Comparison of ENCODE assay signal across 14 mouse cellular contexts in the genomic region with DNA sequence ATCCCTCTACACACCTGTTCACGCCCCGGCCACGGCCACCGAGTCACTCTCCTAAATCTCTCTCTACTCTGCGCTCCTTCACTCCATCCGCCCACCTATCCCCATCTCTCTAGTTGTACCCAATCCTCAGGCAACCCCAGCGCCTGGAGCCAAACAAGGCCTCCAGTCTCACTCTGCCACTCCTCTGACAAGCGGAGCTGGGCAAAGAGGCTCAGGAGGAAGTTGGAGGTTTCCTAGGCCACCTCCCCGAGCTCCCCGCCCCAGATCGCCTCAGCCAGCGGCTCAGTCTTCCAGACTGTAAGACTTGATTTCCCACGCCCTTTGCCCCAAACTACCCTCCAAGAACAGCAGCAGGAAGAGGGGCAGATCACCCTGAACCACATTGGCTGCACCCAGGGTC. TPM values are rescaled to one million over a fixed set of nuclear protein-coding genes. Genes with fewer than 3 reads are reported as not detected.
DNase-seq lines count a peak whose midpoint lies in the region; ATAC-seq and TF ChIP-seq lines count a peak whose summit lies in the region.
"Had no signal": no experiment of that assay in that cellular context is flagged by ENCODE, and none has a peak within 500 bp of the region (broad histone marks: within the 10 kb centered on the region; RNA-seq: fewer than 3 reads in every experiment).

No protein-coding gene starts in this region.

- no peaks in the 10 kb centered on the region for H3K36me3 ChIP-seq in liver, postnatal 0 days (replicated peaks; ENCODE audit: insufficient read depth, low read length)
- no peaks in the 10 kb centered on the region for H3K36me3 ChIP-seq in liver, embryonic 11.5 days (ENCODE audit: control insufficient read depth, insufficient read depth, low read length)
- H3K36me3 ChIP-seq in limb, embryonic 10.5 days: no peaks in the 10 kb centered on the region
- no peaks in the 10 kb centered on the region for H3K36me3 ChIP-seq in forebrain, embryonic 11.5 days (ENCODE audit: control insufficient read depth, insufficient read depth, low read length)
- H3K36me3 ChIP-seq: embryonic facial prominence, embryonic 15.5 days; liver, embryonic 15.5 days; midbrain, embryonic 12.5 days had no signal

- H3K27me3 ChIP-seq in liver, postnatal 0 days (ENCODE audit: insufficient read depth, low read length): peaks cover 27% of the 10 kb centered on the region
- H3K27me3 ChIP-seq in liver, embryonic 11.5 days (replicated peaks; ENCODE audit: control insufficient read depth, insufficient read depth, low read length): peaks cover 44% of the 10 kb centered on the region
- H3K27me3 ChIP-seq in limb, embryonic 10.5 days (ENCODE audit: low read depth, poor library complexity, severe bottlenecking): peaks cover 76% of the 10 kb centered on the region
- H3K27me3 ChIP-seq in forebrain, embryonic 11.5 days (ENCODE audit: control insufficient read depth, insufficient read depth, low read length): peaks cover 25% of the 10 kb centered on the region

- H3K27ac ChIP-seq in liver, postnatal 0 days (ENCODE audit: low read depth): 0 out of 2 replicates have a peak overlapping the region, but pooled peaks have one; percentile 11
- no peak overlapping the region for H3K27ac ChIP-seq in liver, embryonic 11.5 days (ENCODE audit: low read depth, low read length)
- no peak overlapping the region for H3K27ac ChIP-seq in limb, embryonic 10.5 days
- no peak overlapping the region for H3K27ac ChIP-seq in forebrain, embryonic 11.5 days (ENCODE audit: low read depth, low read length)
- H3K27ac ChIP-seq: embryonic facial prominence, embryonic 15.5 days; liver, embryonic 15.5 days; midbrain, embryonic 12.5 days had no signal

- ATAC-seq in liver, postnatal 0 days: no peak
- no peak for ATAC-seq in liver, embryonic 11.5 days (replicated peaks; ENCODE audit: low FRiP score)
- no peak for ATAC-seq in forebrain, embryonic 11.5 days (replicated peaks; ENCODE audit: low FRiP score)

- no peak overlapping the region for H3K9ac ChIP-seq in liver, postnatal 0 days (replicated peaks)
- no peak overlapping the region for H3K9ac ChIP-seq in liver, embryonic 11.5 days (ENCODE audit: low read depth, low read length)
- no peak overlapping the region for H3K9ac ChIP-seq in forebrain, embryonic 11.5 days (ENCODE audit: low read length)
- H3K9ac ChIP-seq: embryonic facial prominence, embryonic 15.5 days; liver, embryonic 15.5 days; midbrain, embryonic 12.5 days had no signal

- H3K4me1 ChIP-seq in liver, postnatal 0 days (ENCODE audit: insufficient read depth): peaks cover 21% of the 10 kb centered on the region
- H3K4me1 ChIP-seq in liver, embryonic 11.5 days (replicated peaks; ENCODE audit: control insufficient read depth, insufficient read depth, low read length): peaks cover 14% of the 10 kb centered on the region
- peaks cover 29% of the 10 kb centered on the region for H3K4me1 ChIP-seq in limb, embryonic 10.5 days
- H3K4me1 ChIP-seq in forebrain, embryonic 11.5 days (replicated peaks; ENCODE audit: control insufficient read depth, insufficient read depth, low read length): peaks cover 6% of the 10 kb centered on the region; the same call in 1 of the 2 replicates

- H3K9me3 ChIP-seq in liver, postnatal 0 days (ENCODE audit: low read length): no peaks in the 10 kb centered on the region
- no peaks in the 10 kb centered on the region for H3K9me3 ChIP-seq in liver, embryonic 11.5 days (ENCODE audit: control insufficient read depth, low read length)
- no peaks in the 10 kb centered on the region for H3K9me3 ChIP-seq in limb, embryonic 10.5 days (replicated peaks)
- H3K9me3 ChIP-seq in forebrain, embryonic 11.5 days (ENCODE audit: control insufficient read depth, low read length): no peaks in the 10 kb centered on the region
- H3K9me3 ChIP-seq: embryonic facial prominence, embryonic 15.5 days; liver, embryonic 15.5 days; midbrain, embryonic 12.5 days had no signal

- no peak overlapping the region for H3K4me2 ChIP-seq in liver, postnatal 0 days (ENCODE audit: low read depth, low read length)
- no peak overlapping the region for H3K4me2 ChIP-seq in liver, embryonic 11.5 days
- H3K4me2 ChIP-seq in forebrain, embryonic 11.5 days (ENCODE audit: low read depth, low read length, severe bottlenecking): no peak overlapping the region
- H3K4me2 ChIP-seq: embryonic facial prominence, embryonic 15.5 days; liver, embryonic 15.5 days; midbrain, embryonic 12.5 days had no signal

- no peak overlapping the region for H3K4me3 ChIP-seq in liver, postnatal 0 days (ENCODE audit: low read depth, low read length)
- no peak overlapping the region for H3K4me3 ChIP-seq in liver, embryonic 11.5 days (ENCODE audit: low read depth, low read length)
- H3K4me3 ChIP-seq in limb, embryonic 10.5 days: no peak overlapping the region
- H3K4me3 ChIP-seq in forebrain, embryonic 11.5 days (ENCODE audit: low read depth, low read length): no peak overlapping the region
- H3K4me3 ChIP-seq: embryonic facial prominence, embryonic 15.5 days; liver, embryonic 15.5 days; midbrain, embryonic 12.5 days had no signal

- TF ChIP-seq CTCF in liver, postnatal 0 days (IDR thresholded peaks at IDR 0.05; ENCODE audit: low read depth): no peak

- no peak for TF ChIP-seq EP300 in liver, postnatal 0 days (IDR thresholded peaks at IDR 0.05; ENCODE audit: low read depth)

- DNase-seq in liver, postnatal 0 days: no peak
- no peak for DNase-seq in liver, embryonic 11.5 days (ENCODE audit: low spot score)
- DNase-seq in T-cell, adult 2 months (ENCODE audit: low spot score): peak; percentile 62
- DNase-seq in limb, embryonic 10.5 days (ENCODE audit: low spot score): peak; percentile 49
- peak; percentile 59 to 61 for DNase-seq in thymus, postnatal 10 days (ENCODE audit: low spot score in 2 of 2)
- no peak for DNase-seq in frontal cortex, postnatal 10 days (ENCODE audit: low spot score in 2 of 2)
- DNase-seq in spleen, adult 12 weeks (ENCODE audit: low spot score): no peak
- no peak for DNase-seq in forebrain, embryonic 11.5 days (ENCODE audit: low spot score)
- DNase-seq: adrenal gland, adult 2 months; cerebellum, adult 9-11 months; kidney, adult 9 months had no signal

- 44% methylated on average over 13 of the region's 13 CpGs for WGBS in liver, postnatal 0 days (ENCODE audit: insufficient replicate concordance)
- 33% methylated on average over 13 of the region's 13 CpGs for WGBS in liver, embryonic 11.5 days
- WGBS in limb, embryonic 10.5 days: 43% methylated on average over 13 of the region's 13 CpGs
- WGBS in forebrain, embryonic 11.5 days: 62% methylated on average over 13 of the region's 13 CpGs

RNA-seq across cellular contexts. Expression of a gene that starts 2.7 kb away (rescaled TPM):
- 0.26 and 0.34 TPM in 2 replicates for polyA plus RNA-seq in liver, postnatal 0 days (2015; fragmentation: Nextera tagmentation; extraction: Ambion mirVana)
- polyA plus RNA-seq in liver, embryonic 11.5 days (2014; fragmentation: Nextera tagmentation; extraction: Ambion mirVana): 0.53 and 0.62 TPM in 2 replicates
- 0.11 TPM in 1 of 2 replicates, not detected in the other for polyA plus RNA-seq in limb, embryonic 10.5 days (2016; fragmentation: Nextera tagmentation; extraction: Ambion mirVana)
- not detected in 2 replicates for polyA plus RNA-seq in forebrain, embryonic 11.5 days (2014; fragmentation: Nextera tagmentation; extraction: Ambion mirVana)
- polyA plus RNA-seq: midbrain, embryonic 12.5 days had no signal

RNA-seq across cellular contexts. Expression of a gene that starts 41.6 kb away (rescaled TPM):
- polyA plus RNA-seq in liver, postnatal 0 days (2015; fragmentation: Nextera tagmentation; extraction: Ambion mirVana): 29.8 and 30.4 TPM in 2 replicates
- polyA plus RNA-seq in liver, embryonic 11.5 days (2014; fragmentation: Nextera tagmentation; extraction: Ambion mirVana): 111 and 125 TPM in 2 replicates
- 204 and 206 TPM in 2 replicates for polyA plus RNA-seq in limb, embryonic 10.5 days (2016; fragmentation: Nextera tagmentation; extraction: Ambion mirVana)
- polyA plus RNA-seq in forebrain, embryonic 11.5 days (2014; fragmentation: Nextera tagmentation; extraction: Ambion mirVana): 170 and 180 TPM in 2 replicates

RNA-seq across cellular contexts. Expression of a gene that starts 58.8 kb away (rescaled TPM):
- 0.14 and 0.22 TPM in 2 replicates for polyA plus RNA-seq in liver, postnatal 0 days (2015; fragmentation: Nextera tagmentation; extraction: Ambion mirVana)
- polyA plus RNA-seq in liver, embryonic 11.5 days (2014; fragmentation: Nextera tagmentation; extraction: Ambion mirVana): 0.39 and 1.4 TPM in 2 replicates
- polyA plus RNA-seq in limb, embryonic 10.5 days (2016; fragmentation: Nextera tagmentation; extraction: Ambion mirVana): 3.5 and 4.5 TPM in 2 replicates
- 3.2 and 4.3 TPM in 2 replicates for polyA plus RNA-seq in forebrain, embryonic 11.5 days (2014; fragmentation: Nextera tagmentation; extraction: Ambion mirVana)

Comparison
In these comparisons a context has a peak if more than half of its experiments do, and no peak if none do; other contexts are left out.
1. DNase-seq: peak in T-cell, adult 2 months (single experiment), limb, embryonic 10.5 days (single experiment) and thymus, postnatal 10 days (2 of 2); none in liver, postnatal 0 days (single experiment), liver, embryonic 11.5 days (single experiment), frontal cortex, postnatal 10 days (0 of 2), spleen, adult 12 weeks (single experiment) and forebrain, embryonic 11.5 days (single experiment).